Mouse (Mus musculus): ENCODE results near the gene Pmpca. TPM values are rescaled to one million over a fixed set of nuclear protein-coding genes. Genes with fewer than 3 reads are reported as not detected.
A peak's percentile ranks its signal among the peaks of the same experiment; 100 is the strongest.

Gene Pmpca
- polyA plus RNA-seq, 1 experiment from 2014 or later, result 80.9 TPM

GRCm38 (mm10) chr2:26444368-26444767 is 55.2 kb downstream of the Pmpca start:
- H3K4me1 ChIP-seq (ENCODE audit: control insufficient read depth, insufficient read depth, low read length), result peaks cover 22% of the 10 kb centered on the region
- no peaks in the 10 kb centered on the region for H3K27me3 ChIP-seq (ENCODE audit: control insufficient read depth, insufficient read depth, low read length)
- H3K4me2 ChIP-seq (ENCODE audit: low read length), result peak overlapping the region; percentile 86
- DNase-seq (no peak), ATAC-seq (ENCODE audit: low FRiP score, low TSS enrichment) (no peak)
- WGBS, result 9% methylated on average over 15 of the region's 15 CpGs
- peak overlapping the region; percentile 88 for H3K4me3 ChIP-seq (replicated peaks; ENCODE audit: low read depth, low read length)
- H3K9ac ChIP-seq (replicated peaks; ENCODE audit: low read length), result peak overlapping the region; percentile 84
- H3K36me3 ChIP-seq (ENCODE audit: control insufficient read depth, insufficient read depth, low read length), result peaks cover 25% of the 10 kb centered on the region
- H3K9me3 ChIP-seq (ENCODE audit: control insufficient read depth, low read length), result no peaks in the 10 kb centered on the region
- peak overlapping the region; percentile 87 for H3K27ac ChIP-seq (replicated peaks; ENCODE audit: low read depth, low read length)

GRCm38 (mm10) chr2:26444946-26445665 is 56.0 kb downstream of the Pmpca start, which contains the start of gene Sec16a:
Gene Sec16a, minus strand, starts transcription at chr2:26445216.
- Histone ChIP-seq H3K36me3 (ENCODE audit: control insufficient read depth, insufficient read depth, low read length) (peaks cover 18% of the 10 kb centered on the region), H3K4me1 (ENCODE audit: control insufficient read depth, insufficient read depth, low read length) (peaks cover 22% of the 10 kb centered on the region), H3K4me2 (ENCODE audit: low read length) (peak within 1 kb of the TSS; percentile 86), H3K27me3 (ENCODE audit: control insufficient read depth, insufficient read depth, low read length) (no peaks in the 10 kb centered on the region), H3K4me3 (replicated peaks; ENCODE audit: low read depth, low read length) (peak within 1 kb of the TSS; percentile 88), H3K27ac (replicated peaks; ENCODE audit: low read depth, low read length) (peak within 1 kb of the TSS; percentile 87), H3K9ac (replicated peaks; ENCODE audit: low read length) (peak within 1 kb of the TSS; percentile 84), H3K9me3 (ENCODE audit: control insufficient read depth, low read length) (no peaks in the 10 kb centered on the region)
- DNase-seq (peak; percentile 100), ATAC-seq (ENCODE audit: low FRiP score, low TSS enrichment) (peak; percentile 95)
- WGBS, result under 1% methylated on average over 61 of the region's 61 CpGs

GRCm38 (mm10) chr2:26445666-26446445 is 56.7 kb downstream of the Pmpca start:
- Histone ChIP-seq H3K4me1 (ENCODE audit: control insufficient read depth, insufficient read depth, low read length) (peaks cover 22% of the 10 kb centered on the region), H3K9me3 (ENCODE audit: control insufficient read depth, low read length) (no peaks in the 10 kb centered on the region), H3K36me3 (ENCODE audit: control insufficient read depth, insufficient read depth, low read length) (peaks cover 10% of the 10 kb centered on the region), H3K27ac (replicated peaks; ENCODE audit: low read depth, low read length) (peak overlapping the region; percentile 84), H3K4me3 (replicated peaks; ENCODE audit: low read depth, low read length) (peak overlapping the region; percentile 88), H3K9ac (replicated peaks; ENCODE audit: low read length) (peak overlapping the region; percentile 49), H3K27me3 (ENCODE audit: control insufficient read depth, insufficient read depth, low read length) (no peaks in the 10 kb centered on the region), H3K4me2 (ENCODE audit: low read length) (peak overlapping the region; percentile 72)
- DNase-seq, result peak; percentile 97
- ATAC-seq (ENCODE audit: low FRiP score, low TSS enrichment), result peak; percentile 89
- under 1% methylated on average over 44 of the region's 44 CpGs for WGBS

- Histone ChIP-seq H3K9ac (replicated peaks; ENCODE audit: low read length) (peak overlapping the region; percentile 13; the same call in 1 of the 2 replicates), H3K27ac (replicated peaks; ENCODE audit: low read depth, low read length) (no peak overlapping the region), H3K4me1 (ENCODE audit: control insufficient read depth, insufficient read depth, low read length) (peaks cover 22% of the 10 kb centered on the region), H3K27me3 (ENCODE audit: control insufficient read depth, insufficient read depth, low read length) (no peaks in the 10 kb centered on the region), H3K4me3 (replicated peaks; ENCODE audit: low read depth, low read length) (peak overlapping the region; percentile 88), H3K4me2 (ENCODE audit: low read length) (peak overlapping the region; percentile 72), H3K36me3 (ENCODE audit: control insufficient read depth, insufficient read depth, low read length) (peaks cover 2% of the 10 kb centered on the region), H3K9me3 (ENCODE audit: control insufficient read depth, low read length) (no peaks in the 10 kb centered on the region)
- no peak for DNase-seq
- ATAC-seq (ENCODE audit: low FRiP score, low TSS enrichment), result no peak
- 79% methylated on average over 4 of the region's 4 CpGs for WGBS
These were observed 57.5 kb downstream of the Pmpca start for GRCm38 (mm10) chr2:26446671-26447070.

Other genes with a start within 250 kb of the Pmpca start
- gene Lhx3, start 181.1 kb upstream of the Pmpca start, polyA plus RNA-seq (2014; fragmentation: Nextera tagmentation; extraction: Ambion mirVana), result not detected in 2 replicates
- 11.9 and 15.5 TPM in 2 replicates for gene Qsox2, start 151.8 kb upstream of the Pmpca start, polyA plus RNA-seq (2014; fragmentation: Nextera tagmentation; extraction: Ambion mirVana)
- gene Ccdc187, start 94.8 kb upstream of the Pmpca start, polyA plus RNA-seq (2014; fragmentation: Nextera tagmentation; extraction: Ambion mirVana), result 0.11 and 0.20 TPM in 2 replicates
- gene Gpsm1, start 73.8 kb upstream of the Pmpca start, polyA plus RNA-seq (2014; fragmentation: Nextera tagmentation; extraction: Ambion mirVana), result 99.4 and 121 TPM in 2 replicates
- 27.9 and 28.1 TPM in 2 replicates for gene Dnlz, start 37.2 kb upstream of the Pmpca start, polyA plus RNA-seq (2014; fragmentation: Nextera tagmentation; extraction: Ambion mirVana)
- gene Card9, start 28.4 kb upstream of the Pmpca start, polyA plus RNA-seq (2014; fragmentation: Nextera tagmentation; extraction: Ambion mirVana), result 1.5 and 1.7 TPM in 2 replicates
- 25.3 and 30.7 TPM in 2 replicates for gene Snapc4, start 8.7 kb upstream of the Pmpca start, polyA plus RNA-seq (2014; fragmentation: Nextera tagmentation; extraction: Ambion mirVana)
- 143 and 161 TPM in 2 replicates for gene Entr1, start within 50 bp of the Pmpca start, polyA plus RNA-seq (2014; fragmentation: Nextera tagmentation; extraction: Ambion mirVana)
- 20.7 and 26.3 TPM in 2 replicates for gene Inpp5e, start 19.9 kb downstream of the Pmpca start, polyA plus RNA-seq (2014; fragmentation: Nextera tagmentation; extraction: Ambion mirVana)
- 24.3 and 32.4 TPM in 2 replicates for gene Sec16a, start 55.9 kb downstream of the Pmpca start, polyA plus RNA-seq (2014; fragmentation: Nextera tagmentation; extraction: Ambion mirVana)
- 22.0 and 33.9 TPM in 2 replicates for gene Notch1, start 127.3 kb downstream of the Pmpca start, polyA plus RNA-seq (2014; fragmentation: Nextera tagmentation; extraction: Ambion mirVana)
- gene Egfl7, start 190.7 kb downstream of the Pmpca start, polyA plus RNA-seq (2014; fragmentation: Nextera tagmentation; extraction: Ambion mirVana), result 36.7 and 51.1 TPM in 2 replicates
- not detected in 2 replicates for gene Gm20532, start 197.3 kb downstream of the Pmpca start, polyA plus RNA-seq (2014; fragmentation: Nextera tagmentation; extraction: Ambion mirVana)
- gene Agpat2, start 215.1 kb downstream of the Pmpca start, polyA plus RNA-seq (2014; fragmentation: Nextera tagmentation; extraction: Ambion mirVana), result 1.8 and 3.8 TPM in 2 replicates
- 123 and 160 TPM in 2 replicates for gene Fam69b, start 239.1 kb downstream of the Pmpca start, polyA plus RNA-seq (2014; fragmentation: Nextera tagmentation; extraction: Ambion mirVana)

Measured in midbrain, embryonic 14.5 days (tissue).